Mouse (Mus musculus) limb, embryonic 15.5 days (tissue): ENCODE data around the gene Adssl1. TPM values are rescaled to one million over a fixed set of nuclear protein-coding genes. Genes with fewer than 3 reads are reported as not detected.

ENCODE experiments used
- ATAC-seq: fragments of 200-750 bp; cut with Nextera tagmentation; 2 replicates; pipeline ENCODE4 v1.8.0; 2017; ENCODE audit warnings: low read depth, moderate TSS enrichment; ENCODE audit not compliant: insufficient number of reproducible peaks, low FRiP score, low TSS enrichment
- H3K27ac ChIP-seq: fragments of 300-500 bp; sonication (generic); 2 replicates; pipeline ENCODE4 v1.5.1; 2015; ENCODE audit warnings: moderate library complexity, mild to moderate bottlenecking, inconsistent platforms
- H3K27me3 ChIP-seq: fragments of 300-500 bp; sonication (generic); 2 replicates; pipeline ENCODE4 v1.6.1; 2015; ENCODE audit warnings: inconsistent platforms
- H3K36me3 ChIP-seq: fragments of 300-500 bp; sonication (generic); 2 replicates; pipeline ENCODE4 v1.6.1; 2015; ENCODE audit warnings: inconsistent platforms
- H3K4me1 ChIP-seq: fragments of 300-500 bp; sonication (generic); 2 replicates; pipeline ENCODE4 v1.6.1; 2015; ENCODE audit warnings: inconsistent platforms
- H3K4me2 ChIP-seq: fragments of 300-500 bp; sonication (generic); 2 replicates; pipeline ENCODE4 v1.6.1; 2015; ENCODE audit warnings: mild to moderate bottlenecking, inconsistent platforms
- H3K4me3 ChIP-seq: fragments of 300-500 bp; sonication (generic); 2 replicates; pipeline ENCODE4 v1.5.1; 2015; ENCODE audit warnings: mild to moderate bottlenecking, inconsistent platforms
- H3K9ac ChIP-seq: fragments of 300-500 bp; sonication (generic); 2 replicates; pipeline ENCODE4 v1.6.1; 2015; ENCODE audit warnings: inconsistent platforms
- H3K9me3 ChIP-seq: fragments of 300-500 bp; sonication (generic); 2 replicates; pipeline ENCODE4 v1.6.1; 2016; ENCODE audit warnings: inconsistent platforms
- WGBS: fragments of 180-500 bp; shearing (Covaris S2); methylation state at CpG from one replicate; pipeline ENCODE4 v1.1.7; 2015; 5-methylcytosine and 5-hydroxymethylcytosine counted together
- polyA plus RNA-seq: library from polyadenylated mRNA; unstranded; fragments of >200 nt; fragmentation: Nextera tagmentation; extraction: Ambion mirVana; gene quantifications from 2 replicates; pipeline ENCODE4 v1.2.1, GENCODE M21; 2015

The Adssl1 gene
- polyA plus RNA-seq, 1 experiment from 2014 or later, result 11.6 TPM

DNA sequence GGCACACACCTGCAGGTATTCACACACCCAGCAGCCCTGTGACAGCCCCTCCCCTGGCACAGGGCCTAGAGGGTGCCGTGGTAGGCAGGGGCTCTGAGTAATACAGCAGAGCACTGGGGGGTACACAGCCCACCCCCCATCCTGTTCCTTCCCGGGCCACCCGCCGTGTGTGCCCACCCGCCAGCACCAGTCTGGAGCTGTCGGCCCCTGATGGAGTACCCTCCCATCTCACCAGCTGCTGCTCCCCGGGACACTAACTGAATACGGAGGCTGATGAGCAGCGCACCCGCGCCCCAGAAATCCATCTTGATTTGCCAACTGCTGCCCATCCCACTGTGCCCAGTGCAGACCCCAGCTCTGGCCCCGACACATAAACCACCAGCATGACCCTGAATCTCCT, 43.9 kb downstream of the Adssl1 start:
- Histone ChIP-seq H3K36me3 (peaks cover 83% of the 10 kb centered on the region), H3K4me2 (no peak overlapping the region), H3K9me3 (no peaks in the 10 kb centered on the region), H3K9ac (no peak overlapping the region), H3K27me3 (no peaks in the 10 kb centered on the region), H3K4me3 (no peak overlapping the region), H3K4me1 (peaks cover 93% of the 10 kb centered on the region), H3K27ac (peak overlapping the region; percentile 91)
- 82% methylated on average over 12 of the region's 12 CpGs for WGBS
- ATAC-seq, result no peak

DNA sequence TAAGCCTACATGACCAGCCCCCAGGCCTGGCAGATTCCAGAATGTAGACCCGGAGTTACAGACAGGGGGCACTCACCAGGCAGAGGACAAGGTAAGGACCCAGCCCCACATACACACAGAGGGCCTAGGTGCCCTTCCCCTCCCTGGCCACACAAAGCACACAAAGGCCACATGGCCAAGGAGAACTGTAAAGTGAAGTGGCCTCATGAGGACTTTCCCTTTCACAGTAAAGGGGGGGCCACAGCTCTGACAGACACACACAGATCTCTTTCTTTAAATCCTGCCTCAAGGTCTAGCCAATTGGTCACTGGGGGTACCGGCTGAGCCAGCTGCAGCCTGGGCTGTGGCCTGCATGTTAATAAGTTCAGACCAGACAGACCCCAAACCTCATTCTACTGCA, 44.3 kb downstream of the Adssl1 start:
- ATAC-seq, result no peak
- no peak overlapping the region for H3K9ac ChIP-seq
- H3K9me3 ChIP-seq, result no peaks in the 10 kb centered on the region
- H3K27ac ChIP-seq, result peak overlapping the region; percentile 91; the same call in 1 of the 2 replicates
- H3K27me3 ChIP-seq, result no peaks in the 10 kb centered on the region
- peaks cover 83% of the 10 kb centered on the region for H3K36me3 ChIP-seq
- peaks cover 92% of the 10 kb centered on the region for H3K4me1 ChIP-seq
- H3K4me2 ChIP-seq, result no peak overlapping the region
- 56% methylated on average over 2 of the region's 2 CpGs for WGBS
- H3K4me3 ChIP-seq, result no peak overlapping the region

DNA sequence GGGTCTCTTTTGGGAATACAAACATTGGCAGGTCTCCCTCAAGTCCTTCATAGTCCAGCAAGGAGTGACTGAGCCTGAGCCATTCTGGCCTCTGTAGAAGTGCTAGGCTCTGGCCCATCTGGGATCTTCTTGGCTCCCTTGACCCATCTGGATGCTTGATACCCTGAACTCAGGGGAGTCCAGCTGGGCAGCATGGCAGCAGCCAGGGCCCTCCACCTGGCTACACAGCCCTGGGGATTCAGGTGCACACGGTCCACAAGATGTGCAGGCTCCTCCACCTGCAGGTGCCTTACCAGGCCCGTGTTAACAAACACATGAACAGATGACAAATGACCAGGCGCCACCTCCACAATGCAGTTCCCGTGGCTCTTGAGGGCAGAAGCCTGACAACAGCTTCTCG, 44.8 kb downstream of the Adssl1 start:
- H3K36me3 ChIP-seq, result peaks cover 83% of the 10 kb centered on the region
- peak overlapping the region; percentile 61 for H3K27ac ChIP-seq
- 69% methylated on average over 5 of the region's 5 CpGs for WGBS
- no peaks in the 10 kb centered on the region for H3K9me3 ChIP-seq
- no peak overlapping the region for H3K4me3 ChIP-seq
- H3K27me3 ChIP-seq, result no peaks in the 10 kb centered on the region
- H3K4me2 ChIP-seq, result no peak overlapping the region
- peaks cover 96% of the 10 kb centered on the region for H3K4me1 ChIP-seq
- H3K9ac ChIP-seq, result no peak overlapping the region
- no peak for ATAC-seq

DNA sequence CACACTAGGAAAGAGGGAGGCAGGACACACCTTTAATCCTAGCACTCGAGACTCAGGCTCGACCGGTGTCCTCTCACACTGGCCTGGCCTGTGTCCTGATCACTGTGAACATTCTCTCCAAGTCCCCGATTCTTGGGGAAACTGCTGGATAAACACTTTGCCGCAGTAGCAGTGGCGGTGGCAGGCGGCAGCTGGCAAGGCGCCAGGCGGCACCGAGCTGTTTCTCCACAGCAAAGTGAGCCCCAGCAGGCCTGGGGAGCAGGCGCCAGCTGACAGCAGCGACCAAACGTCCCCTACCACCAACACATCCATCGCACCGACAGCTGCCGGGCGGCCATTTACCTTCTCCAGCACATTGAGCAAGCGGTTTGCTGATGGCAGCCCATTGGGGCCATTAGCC, 45.6 kb downstream of the Adssl1 start:
- Histone ChIP-seq H3K4me1 (peaks cover 92% of the 10 kb centered on the region), H3K9me3 (no peaks in the 10 kb centered on the region), H3K27me3 (no peaks in the 10 kb centered on the region), H3K4me3 (no peak overlapping the region), H3K36me3 (peaks cover 85% of the 10 kb centered on the region), H3K27ac (peak overlapping the region; percentile 61), H3K9ac (0 out of 2 replicates have a peak overlapping the region, but pooled peaks have one; percentile 28), H3K4me2 (no peak overlapping the region)
- ATAC-seq, result no peak
- 45% methylated on average over 18 of the region's 18 CpGs for WGBS

DNA sequence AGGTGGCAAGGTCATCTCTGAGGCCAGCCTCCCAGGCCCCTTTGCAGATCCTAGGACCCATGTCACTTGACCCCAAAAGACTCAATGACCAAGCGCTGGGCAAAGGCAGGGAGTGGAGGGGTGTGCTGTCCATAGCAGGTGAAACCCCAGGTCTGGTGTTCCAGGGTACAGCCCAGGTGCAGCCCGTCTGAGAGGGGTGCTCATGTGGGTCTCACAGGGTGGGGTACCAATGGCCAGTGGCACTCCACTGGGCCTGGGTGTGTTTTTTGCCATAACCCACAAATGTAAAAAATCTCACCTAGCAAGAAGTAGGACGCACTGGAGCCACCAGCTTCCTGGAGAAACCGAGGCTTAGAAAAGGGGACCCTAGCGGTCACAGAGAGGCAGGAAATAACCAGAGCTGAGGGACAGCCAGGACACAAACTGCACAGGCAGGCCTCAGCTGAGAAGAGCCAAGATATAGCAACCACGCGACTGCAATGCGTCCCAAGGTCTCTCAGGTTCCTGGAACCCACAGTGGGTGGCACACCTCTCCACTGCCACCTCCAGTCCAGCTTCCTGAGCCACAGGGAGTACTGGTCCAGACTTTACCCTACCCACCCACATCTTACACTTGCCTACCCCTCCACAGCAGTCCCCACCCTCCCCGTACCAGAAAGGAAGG, 46.2 kb downstream of the Adssl1 start:
- H3K27me3 ChIP-seq, result no peaks in the 10 kb centered on the region
- H3K27ac ChIP-seq, result 0 out of 2 replicates have a peak overlapping the region, but pooled peaks have one; percentile 61
- no peak overlapping the region for H3K4me3 ChIP-seq
- ATAC-seq, result no peak
- peaks cover 87% of the 10 kb centered on the region for H3K36me3 ChIP-seq
- H3K4me2 ChIP-seq, result no peak overlapping the region
- H3K9me3 ChIP-seq, result no peaks in the 10 kb centered on the region
- 81% methylated on average over 9 of the region's 9 CpGs for WGBS
- 0 out of 2 replicates have a peak overlapping the region, but pooled peaks have one; percentile 28 for H3K9ac ChIP-seq
- peaks cover 92% of the 10 kb centered on the region for H3K4me1 ChIP-seq

DNA sequence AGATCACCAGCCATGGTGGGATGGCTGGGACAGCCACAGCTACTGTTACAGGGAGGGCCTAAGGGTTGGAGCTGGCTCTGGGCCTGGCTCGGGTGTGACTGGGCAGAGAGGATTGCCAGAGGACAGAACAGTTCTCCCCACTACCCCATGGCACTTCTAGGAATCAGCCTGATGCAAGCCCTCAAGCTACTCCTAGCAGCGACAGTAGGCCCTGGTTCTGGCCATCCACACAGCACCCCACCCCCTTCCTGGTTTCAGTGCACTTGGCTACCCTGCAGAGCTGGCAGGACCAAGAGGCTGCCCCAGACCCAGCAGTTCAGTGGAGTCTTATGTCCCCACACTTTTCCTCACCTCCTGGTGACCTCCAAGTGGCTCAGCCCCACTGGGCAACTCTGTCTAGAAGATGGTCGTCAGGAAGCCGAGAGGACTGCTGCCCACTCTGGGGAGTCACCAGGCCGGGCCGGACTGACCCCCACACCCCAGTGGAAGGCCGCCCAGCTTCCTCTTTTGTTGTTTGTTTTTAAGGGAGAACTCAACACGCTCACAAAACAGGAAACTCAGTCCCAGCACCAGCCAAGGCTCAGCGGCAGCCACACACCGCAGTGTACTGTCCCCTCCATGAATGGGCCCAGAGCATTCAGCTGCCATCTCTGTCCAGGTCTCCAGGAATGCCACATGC, 47.9 kb downstream of the Adssl1 start:
- Histone ChIP-seq H3K4me2 (no peak overlapping the region), H3K27ac (peak overlapping the region; percentile 35; the same call in 1 of the 2 replicates), H3K4me3 (no peak overlapping the region), H3K36me3 (peaks cover 79% of the 10 kb centered on the region), H3K9ac (no peak overlapping the region), H3K4me1 (peaks cover 92% of the 10 kb centered on the region), H3K9me3 (no peaks in the 10 kb centered on the region), H3K27me3 (no peaks in the 10 kb centered on the region)
- no peak for ATAC-seq
- 67% methylated on average over 10 of the region's 10 CpGs for WGBS

DNA sequence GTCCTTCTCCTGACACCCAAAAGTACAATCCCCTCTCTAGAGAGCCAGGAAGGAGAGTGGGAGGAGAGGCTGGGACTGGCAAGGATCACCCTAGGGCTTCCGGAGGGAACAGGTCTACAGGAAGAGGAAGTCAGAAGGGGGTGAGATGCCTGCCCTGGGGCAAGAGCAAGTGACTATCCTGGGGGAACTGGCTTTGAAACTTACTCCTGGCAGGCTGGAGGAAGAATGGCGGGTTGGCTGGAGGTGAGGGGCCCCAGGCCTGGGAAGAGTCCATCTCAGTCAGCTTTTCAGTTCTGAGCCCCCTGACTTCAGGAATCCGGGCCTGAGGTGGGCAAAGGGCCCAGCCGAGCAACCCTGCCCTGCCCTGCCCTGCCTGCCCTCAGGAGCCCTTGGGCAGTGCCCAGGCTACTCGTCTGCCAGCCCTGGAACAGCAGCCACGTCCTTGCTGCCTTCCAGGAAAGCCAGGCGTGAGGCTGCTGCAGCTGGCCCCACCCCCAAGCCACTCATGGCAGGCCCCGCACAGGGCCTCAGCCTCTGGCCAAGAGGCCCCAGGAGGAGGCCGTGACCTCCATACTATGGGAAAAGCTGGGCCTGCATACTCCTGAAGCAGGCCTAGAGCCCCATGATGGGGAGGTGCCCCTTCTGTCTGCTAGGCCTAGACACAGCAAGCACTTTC, 51.0 kb downstream of the Adssl1 start:
- no peaks in the 10 kb centered on the region for H3K27me3 ChIP-seq
- no peak overlapping the region for H3K9ac ChIP-seq
- peak overlapping the region; percentile 57; the same call in 1 of the 2 replicates for H3K27ac ChIP-seq
- peak overlapping the region; percentile 14; the same call in 1 of the 2 replicates for H3K4me3 ChIP-seq
- no peaks in the 10 kb centered on the region for H3K9me3 ChIP-seq
- H3K36me3 ChIP-seq, result peaks cover 57% of the 10 kb centered on the region
- H3K4me2 ChIP-seq, result peak overlapping the region; percentile 87
- WGBS, result 49% methylated on average over 9 of the region's 9 CpGs
- peaks cover 82% of the 10 kb centered on the region for H3K4me1 ChIP-seq
- ATAC-seq, result no peak

DNA sequence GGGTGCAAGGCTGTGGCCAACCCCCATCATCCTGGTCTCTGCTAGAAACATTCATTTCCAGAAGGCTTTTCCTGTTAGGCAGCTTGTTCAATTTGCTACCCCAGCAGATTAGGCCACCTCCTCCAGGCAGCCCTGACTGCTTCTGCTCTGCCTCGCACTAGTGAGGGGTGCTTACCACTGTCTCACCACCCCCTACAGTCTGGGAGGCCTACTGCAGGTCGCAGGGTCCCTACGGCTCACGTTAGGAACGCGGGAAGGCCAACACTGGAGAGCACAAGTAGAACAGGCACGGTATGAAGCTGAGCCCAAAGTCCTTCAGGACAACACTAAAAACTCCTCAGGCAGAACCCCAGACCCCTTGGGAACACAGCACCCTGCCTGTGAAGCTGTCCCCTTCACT, 52.0 kb downstream of the Adssl1 start:
- no peak overlapping the region for H3K9ac ChIP-seq

DNA sequence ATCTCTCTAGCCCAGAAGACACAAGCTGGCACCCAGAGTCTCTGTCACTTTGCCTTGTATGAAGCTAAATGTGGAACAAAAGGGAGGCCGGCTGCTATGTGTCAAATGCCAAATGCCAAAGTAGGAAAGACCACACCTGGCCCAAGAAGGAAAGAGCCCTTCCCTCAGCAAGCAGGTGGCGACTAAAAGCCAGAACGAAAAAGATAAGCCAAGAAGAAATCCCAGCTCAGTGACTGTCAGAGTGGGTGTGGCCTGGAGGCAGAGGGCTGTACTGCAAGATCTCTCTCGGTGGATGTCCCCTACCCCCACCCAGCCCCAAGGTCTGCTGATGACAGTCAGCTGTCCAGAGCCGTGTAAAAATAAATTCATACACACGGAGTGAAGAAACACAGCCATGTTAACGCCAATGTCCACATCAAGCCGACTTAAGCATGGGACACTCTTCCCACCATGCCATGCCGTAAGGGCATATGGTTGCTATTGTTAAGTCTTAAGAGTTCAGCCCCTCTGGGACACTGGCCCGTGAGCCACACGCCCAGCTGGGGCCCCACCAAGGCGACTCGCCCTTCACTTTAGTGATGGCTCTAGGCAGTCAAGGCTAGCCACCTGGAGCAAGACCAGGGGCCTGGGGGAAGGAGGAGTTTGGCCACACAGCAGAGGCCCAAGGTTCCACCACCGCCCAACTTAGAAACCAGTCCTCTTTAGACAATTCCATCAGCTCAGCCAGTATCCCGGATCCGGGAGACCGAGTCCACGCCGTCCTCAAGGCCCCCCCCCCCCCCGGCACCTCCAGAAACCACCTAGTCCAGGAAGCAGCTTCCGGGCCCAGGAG, 53.1 kb downstream of the Adssl1 start:
- Histone ChIP-seq H3K27ac (peak overlapping the region; percentile 96), H3K4me3 (peak overlapping the region; percentile 98), H3K27me3 (no peaks in the 10 kb centered on the region), H3K4me2 (peak overlapping the region; percentile 87), H3K9me3 (no peaks in the 10 kb centered on the region), H3K36me3 (peaks cover 38% of the 10 kb centered on the region), H3K4me1 (peaks cover 70% of the 10 kb centered on the region), H3K9ac (peak overlapping the region; percentile 99)
- ATAC-seq, result peak; percentile 18; the same call in 1 of the 2 replicates
- 6% methylated on average over 21 of the region's 21 CpGs for WGBS

More for the DNA sequence above, 52.0 kb downstream of the Adssl1 start:
- 0 out of 2 replicates have a peak overlapping the region, but pooled peaks have one; percentile 57 for H3K27ac ChIP-seq
- H3K4me1 ChIP-seq, result peaks cover 72% of the 10 kb centered on the region
- peak overlapping the region; percentile 87 for H3K4me2 ChIP-seq
- no peaks in the 10 kb centered on the region for H3K27me3 ChIP-seq
- no peaks in the 10 kb centered on the region for H3K9me3 ChIP-seq
- WGBS, result 83% methylated on average over 7 of the region's 7 CpGs
- H3K4me3 ChIP-seq, result peak overlapping the region; percentile 98
- ATAC-seq, result no peak
- H3K36me3 ChIP-seq, result peaks cover 48% of the 10 kb centered on the region

DNA sequence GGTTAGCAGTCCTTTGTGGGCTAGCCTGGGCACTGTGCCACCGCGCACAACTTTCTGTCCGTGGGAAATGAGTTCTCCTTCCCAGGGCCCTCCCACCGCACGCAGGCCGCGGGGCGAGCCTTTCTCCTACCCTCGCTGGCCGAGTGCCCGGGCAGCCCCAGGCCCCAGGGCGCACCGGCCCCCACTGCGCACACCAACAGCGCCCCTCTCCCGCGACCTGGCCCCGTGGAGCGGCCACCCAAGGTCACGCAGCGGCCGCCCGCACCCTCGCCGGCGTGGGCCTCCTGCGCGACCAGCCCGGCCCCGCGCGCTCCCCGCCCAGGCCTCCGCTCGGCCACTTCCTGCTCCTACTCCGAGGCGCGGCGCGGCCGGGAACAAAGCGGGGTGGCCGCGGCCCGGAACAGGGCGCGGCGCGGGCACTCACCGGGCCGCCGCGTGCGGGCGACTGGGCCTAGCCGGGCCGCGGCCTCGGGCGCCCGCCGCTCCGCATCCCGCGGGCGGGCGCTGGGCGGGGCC, 53.8 kb downstream of the Adssl1 start:
- no peaks in the 10 kb centered on the region for H3K27me3 ChIP-seq
- no peaks in the 10 kb centered on the region for H3K9me3 ChIP-seq
- peak overlapping the region; percentile 99 for H3K9ac ChIP-seq
- WGBS, result under 1% methylated on average over 49 of the region's 68 CpGs
- peak overlapping the region; percentile 96 for H3K27ac ChIP-seq
- H3K4me2 ChIP-seq, result peak overlapping the region; percentile 87
- peak overlapping the region; percentile 98 for H3K4me3 ChIP-seq
- H3K36me3 ChIP-seq, result peaks cover 32% of the 10 kb centered on the region
- peaks cover 72% of the 10 kb centered on the region for H3K4me1 ChIP-seq
- no peak for ATAC-seq
